Mouse (Mus musculus) ovary, postnatal 36 days (tissue): ENCODE measurements around the gene Slc9a8.

Source experiments
- DNase-seq: peaks from one replicate; pipeline ENCODE4 v3.0.0; 2022; ENCODE audit warnings: low spot score, mixed read lengths

Slc9a8 gene

GRCm38 (mm10) chr2:167510485-167510884, 89.0 kb downstream of the Slc9a8 start:
- no peak for DNase-seq

GRCm38 (mm10) chr2:167512365-167512764, 90.9 kb downstream of the Slc9a8 start:
- no peak for DNase-seq

GRCm38 (mm10) chr2:167512970-167513369, 91.5 kb downstream of the Slc9a8 start:
- DNase-seq: no peak

- DNase-seq: no peak
These were observed 93.1 kb downstream of the Slc9a8 start for GRCm38 (mm10) chr2:167514641-167515040.

GRCm38 (mm10) chr2:167515688-167516087, 94.2 kb downstream of the Slc9a8 start:
- DNase-seq: no peak

GRCm38 (mm10) chr2:167519606-167520252, 98.2 kb downstream of the Slc9a8 start:
- DNase-seq: no peak
